Mouse (Mus musculus) neural tube, embryonic 11.5 days (tissue): Measurements from ENCODE around the gene Slc22a7. TPM values are rescaled to one million over a fixed set of nuclear protein-coding genes. Genes with fewer than 3 reads are reported as not detected.
A peak's percentile ranks its signal among the peaks of the same experiment; 100 is the strongest.

Source experiments
- ATAC-seq: fragments of 200-750 bp; cut with Nextera tagmentation; 2 replicates; pipeline ENCODE4 v1.8.0; 2017; ENCODE audit warnings: moderate number of reproducible peaks, mild to moderate bottlenecking, moderate TSS enrichment, moderate library complexity; ENCODE audit not compliant: insufficient read depth, low FRiP score, low TSS enrichment
- DNase-seq: peaks from one replicate; pipeline ENCODE4 v3.0.0-alpha.2; 2015; ENCODE audit warnings: low spot score
- H3K27ac ChIP-seq: fragments of 300-500 bp; sonication (generic); 2 replicates; pipeline ENCODE4 v1.5.1; 2014; ENCODE audit warnings: low read depth, mild to moderate bottlenecking, low read length
- H3K27me3 ChIP-seq: fragments of 300-500 bp; sonication (generic); 2 replicates; pipeline ENCODE4 v1.6.1; 2014; ENCODE audit warnings: mild to moderate bottlenecking, low read length, mixed read lengths; ENCODE audit not compliant: control insufficient read depth, insufficient read depth
- H3K36me3 ChIP-seq: fragments of 300-500 bp; sonication (generic); 2 replicates; pipeline ENCODE4 v1.6.1; 2014; ENCODE audit warnings: mild to moderate bottlenecking, low read length, moderate library complexity, mixed read lengths; ENCODE audit not compliant: control insufficient read depth, insufficient read depth
- H3K4me1 ChIP-seq: fragments of 300-500 bp; sonication (generic); 2 replicates; pipeline ENCODE4 v1.6.1; 2014; ENCODE audit warnings: low read length, mixed read lengths; ENCODE audit not compliant: control insufficient read depth, insufficient read depth
- H3K4me2 ChIP-seq: fragments of 300-500 bp; sonication (generic); 2 replicates; pipeline ENCODE4 v1.6.1; 2014; ENCODE audit warnings: low read depth, mild to moderate bottlenecking, moderate library complexity
- H3K4me3 ChIP-seq: fragments of 300-500 bp; sonication (generic); 2 replicates; pipeline ENCODE4 v1.5.1; 2014; ENCODE audit warnings: low read depth, low read length
- H3K9ac ChIP-seq: fragments of 300-500 bp; sonication (generic); 2 replicates; pipeline ENCODE4 v1.6.1; 2014; ENCODE audit warnings: mild to moderate bottlenecking, low read length
- H3K9me3 ChIP-seq: fragments of 300-500 bp; sonication (generic); 2 replicates; pipeline ENCODE4 v1.6.1; 2016; ENCODE audit warnings: low read length; ENCODE audit not compliant: control insufficient read depth
- WGBS: fragments of 180-500 bp; shearing (Covaris S2); extraction: QIAGEN DNeasy Blood & Tissue Kit; methylation state at CpG from one replicate; pipeline ENCODE4 v1.1.7; 2014; 5-methylcytosine and 5-hydroxymethylcytosine counted together
- polyA plus RNA-seq: library from polyadenylated mRNA; unstranded; fragments of >200 nt; fragmentation: Nextera tagmentation; extraction: Ambion mirVana; gene quantifications from 2 replicates; pipeline ENCODE4 v1.2.1, GENCODE M21; 2014

The Slc22a7 gene
- polyA plus RNA-seq, 1 experiment from 2014 or later = not detected

- 0 out of 2 replicates have a peak, but pooled peaks cover 2% of the 10 kb centered on the region for H3K36me3 ChIP-seq
- peak within 1 kb of the TSS; percentile 90 for H3K27ac ChIP-seq
- peak within 1 kb of the TSS; percentile 95 for H3K4me3 ChIP-seq
- ATAC-seq (peak; percentile 93), DNase-seq (peak; percentile 98)
- peaks cover 8% of the 10 kb centered on the region for H3K4me1 ChIP-seq
- no peaks in the 10 kb centered on the region for H3K27me3 ChIP-seq
- no peaks in the 10 kb centered on the region for H3K9me3 ChIP-seq
- WGBS = under 1% methylated on average over 62 of the region's 105 CpGs
- peak within 1 kb of the TSS; percentile 94 for H3K9ac ChIP-seq
- H3K4me2 ChIP-seq = peak within 1 kb of the TSS; percentile 87
These were observed 54.8 kb downstream of the Slc22a7 start, which contains the start of gene Zfp318 for GRCm38 (mm10) chr17:46383294-46384060. TSS of gene Zfp318 (plus strand) at chr17:46383731.

Other genes with a start within 250 kb of the Slc22a7 start
- 8.9 and 9.5 TPM in 2 replicates for gene Polh, start 235.8 kb downstream of the Slc22a7 start, polyA plus RNA-seq
- 68.4 and 73.4 TPM in 2 replicates for gene Xpo5, start 235.7 kb downstream of the Slc22a7 start, polyA plus RNA-seq
- gene Polr1c, start 190.4 kb downstream of the Slc22a7 start, polyA plus RNA-seq = 105 TPM in 2 replicates
- gene Yipf3, start 190.4 kb downstream of the Slc22a7 start, polyA plus RNA-seq = 79.4 and 89.9 TPM in 2 replicates
- 1.7 and 2.8 TPM in 2 replicates for gene Lrrc73, start 184.9 kb downstream of the Slc22a7 start, polyA plus RNA-seq
- 47.6 and 48.8 TPM in 2 replicates for gene Tjap1, start 155.4 kb downstream of the Slc22a7 start, polyA plus RNA-seq
- 1.1 and 1.3 TPM in 2 replicates for gene Dlk2, start 141.0 kb downstream of the Slc22a7 start, polyA plus RNA-seq
- 5.5 and 8.4 TPM in 2 replicates for gene Abcc10, start 110.1 kb downstream of the Slc22a7 start, polyA plus RNA-seq
- gene Zfp318, start 54.7 kb downstream of the Slc22a7 start, polyA plus RNA-seq = 15.0 and 15.8 TPM in 2 replicates
- gene Crip3, start 9.5 kb downstream of the Slc22a7 start, polyA plus RNA-seq = 0.24 and 0.74 TPM in 2 replicates
- 2.6 and 3.1 TPM in 2 replicates for gene Ttbk1, start 49.2 kb upstream of the Slc22a7 start, polyA plus RNA-seq
- 55.3 and 64.9 TPM in 2 replicates for gene Dnph1, start 58.3 kb upstream of the Slc22a7 start, polyA plus RNA-seq
- gene Cul9, start 107.9 kb upstream of the Slc22a7 start, polyA plus RNA-seq = 4.4 and 5.4 TPM in 2 replicates
- gene Srf, start 117.7 kb upstream of the Slc22a7 start, polyA plus RNA-seq = 5.9 and 7.7 TPM in 2 replicates
- 32.9 and 35.8 TPM in 2 replicates for gene Ptk7, start 191.0 kb upstream of the Slc22a7 start, polyA plus RNA-seq
- gene Klc4, start 207.6 kb upstream of the Slc22a7 start, polyA plus RNA-seq = 36.4 and 38.4 TPM in 2 replicates
- gene Mrpl2, start 207.8 kb upstream of the Slc22a7 start, polyA plus RNA-seq = 104 and 113 TPM in 2 replicates
- 31.7 and 37.0 TPM in 2 replicates for gene Cul7, start 211.9 kb upstream of the Slc22a7 start, polyA plus RNA-seq
- gene Rrp36, start 235.9 kb upstream of the Slc22a7 start, polyA plus RNA-seq = 49.8 and 53.5 TPM in 2 replicates
- gene Mea1, start 240.3 kb upstream of the Slc22a7 start, polyA plus RNA-seq = 179 and 180 TPM in 2 replicates
- 130 TPM in 2 replicates for gene Klhdc3, start 242.5 kb upstream of the Slc22a7 start, polyA plus RNA-seq